Mouse (Mus musculus) midbrain, embryonic 12.5 days (tissue): ENCODE data around the gene Enpp3. TPM values are rescaled to one million over a fixed set of nuclear protein-coding genes. Genes with fewer than 3 reads are reported as not detected.

Experiments
- polyA plus RNA-seq: library from polyadenylated mRNA; unstranded; fragments of >200 nt; fragmentation: Nextera tagmentation; extraction: Ambion mirVana; gene quantifications from 2 replicates; pipeline ENCODE4 v1.2.1, GENCODE M21; 2016

Enpp3 gene
- polyA plus RNA-seq, 1 experiment from 2014 or later = 9.4 TPM

Other genes starting within 250 kb of the Enpp3 start
- gene Ccn2, start 247.4 kb downstream of the Enpp3 start, polyA plus RNA-seq = 4.9 and 6.2 TPM in 2 replicates
- gene Enpp1, start 130.7 kb downstream of the Enpp3 start, polyA plus RNA-seq = 2.0 and 2.2 TPM in 2 replicates
- gene Med23, start 27.2 kb upstream of the Enpp3 start, polyA plus RNA-seq = 33.1 and 34.0 TPM in 2 replicates
- gene Arg1, start 84.7 kb upstream of the Enpp3 start, polyA plus RNA-seq = 1.3 and 1.7 TPM in 2 replicates